Mouse (Mus musculus): Measurements from ENCODE around the gene Tmem51.
"Not testable (repeated sequence)": the region's sequence is repeated elsewhere in the genome, so short reads cannot be mapped to it uniquely, and the experiment has no call there.

The Tmem51 gene

GRCm38 (mm10) chr4:142060455-142061378 is 23.4 kb downstream of the Tmem51 start:
- in situ Hi-C loops (cut with MboI, MseI), result no loop called here

GRCm38 (mm10) chr4:142059841-142060193 is 24.3 kb downstream of the Tmem51 start:
- in situ Hi-C loops (cut with MboI, MseI), result no loop called here

- in situ Hi-C loops (cut with MboI, MseI), result no loop called here
These were observed 24.8 kb downstream of the Tmem51 start for GRCm38 (mm10) chr4:142059113-142059840.

GRCm38 (mm10) chr4:142057529-142058216 is 26.4 kb downstream of the Tmem51 start:
- in situ Hi-C loops (cut with MboI, MseI), result no loop called here

GRCm38 (mm10) chr4:142055600-142055999 is 28.5 kb downstream of the Tmem51 start:
- in situ Hi-C loops (cut with MboI, MseI), result no loop called here

GRCm38 (mm10) chr4:142054580-142054979 is 29.5 kb downstream of the Tmem51 start:
- in situ Hi-C loops (cut with MboI, MseI), result no loop called here

GRCm38 (mm10) chr4:142053661-142054448 is 30.2 kb downstream of the Tmem51 start:
- in situ Hi-C loops (cut with MboI, MseI), result no loop called here

- in situ Hi-C loops (cut with MboI, MseI), result no loop called here
These were observed 30.8 kb downstream of the Tmem51 start for GRCm38 (mm10) chr4:142053261-142053660.

GRCm38 (mm10) chr4:142052391-142053132 is 31.5 kb downstream of the Tmem51 start:
- in situ Hi-C loops (cut with MboI, MseI), result no loop called here

- in situ Hi-C loops (cut with MboI, MseI), result not testable (repeated sequence)
These were observed 32.2 kb downstream of the Tmem51 start for GRCm38 (mm10) chr4:142051883-142052282.

GRCm38 (mm10) chr4:142049963-142050362 is 34.1 kb downstream of the Tmem51 start:
- in situ Hi-C loops (cut with MboI, MseI), result no loop called here

GRCm38 (mm10) chr4:142048391-142048790 is 35.7 kb downstream of the Tmem51 start:
- in situ Hi-C loops (cut with MboI, MseI), result no loop called here

- in situ Hi-C loops (cut with MboI, MseI), result no loop called here
These were observed 37.1 kb downstream of the Tmem51 start for GRCm38 (mm10) chr4:142047005-142047404.

GRCm38 (mm10) chr4:142046496-142046895 is 37.6 kb downstream of the Tmem51 start:
- in situ Hi-C loops (cut with MboI, MseI), result no loop called here

GRCm38 (mm10) chr4:142045595-142046163 is 38.4 kb downstream of the Tmem51 start:
- in situ Hi-C loops (cut with MboI, MseI), result no loop called here

GRCm38 (mm10) chr4:142044452-142044851 is 39.7 kb downstream of the Tmem51 start:
- in situ Hi-C loops (cut with MboI, MseI), result no loop called here

GRCm38 (mm10) chr4:142039662-142040353 is 44.3 kb downstream of the Tmem51 start:
- in situ Hi-C loops (cut with MboI, MseI), result loop anchor here (10.0 kb wide), 1 partner anchor 565 kb away; no protein-coding TSS in a partner anchor

GRCm38 (mm10) chr4:142037897-142038296 is 46.2 kb downstream of the Tmem51 start:
- in situ Hi-C loops (cut with MboI, MseI), result loop anchor here (10.0 kb wide), 1 partner anchor 567 kb away; no protein-coding TSS in a partner anchor

- in situ Hi-C loops (cut with MboI, MseI), result no loop called here
These were observed 55.6 kb downstream of the Tmem51 start for GRCm38 (mm10) chr4:142028533-142028932.

Data from regulatory T cell (primary cell).